Mouse (Mus musculus): Measurements from ENCODE around the gene Coro2a. TPM values are rescaled to one million over a fixed set of nuclear protein-coding genes. Genes with fewer than 3 reads are reported as not detected.

Gene Coro2a
- polyA plus RNA-seq, 1 experiment from 2014 or later, result 6.8 TPM

DNA sequence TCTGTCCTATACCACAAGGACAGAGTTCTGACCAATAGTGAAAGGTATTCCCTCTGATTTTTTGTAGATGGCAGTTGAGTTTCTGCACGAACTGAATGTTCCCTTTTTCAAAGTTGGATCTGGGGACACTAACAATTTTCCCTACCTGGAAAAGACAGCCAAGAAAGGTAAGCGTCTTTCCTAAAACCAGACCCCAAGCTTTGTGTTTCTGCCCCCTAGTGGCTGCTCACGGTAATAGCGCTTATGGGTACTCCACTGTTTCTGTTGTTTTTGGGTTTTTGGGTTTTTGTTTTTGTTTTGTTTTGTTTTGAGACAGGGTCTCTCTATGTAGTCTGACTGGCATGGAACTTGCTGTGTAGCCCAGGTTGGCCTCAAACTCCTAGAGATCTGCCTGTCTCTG is 103.0 kb downstream of the Coro2a start:
- no peak overlapping the region for H3K4me2 ChIP-seq (replicated peaks; ENCODE audit: low read depth, low read length)
- no peak overlapping the region for H3K27ac ChIP-seq (ENCODE audit: low read depth, low read length)
- peaks cover 62% of the 10 kb centered on the region for H3K36me3 ChIP-seq (ENCODE audit: control insufficient read depth, insufficient read depth, low read length)
- H3K9ac ChIP-seq (ENCODE audit: low read depth, low read length), result no peak overlapping the region
- ATAC-seq (ENCODE audit: low FRiP score, low TSS enrichment), result no peak
- H3K9me3 ChIP-seq (ENCODE audit: control insufficient read depth, low read length), result no peaks in the 10 kb centered on the region
- no peak overlapping the region for H3K4me3 ChIP-seq (ENCODE audit: low read length)
- no peaks in the 10 kb centered on the region for H3K4me1 ChIP-seq (ENCODE audit: control insufficient read depth, insufficient read depth, low read length)
- H3K27me3 ChIP-seq (ENCODE audit: control insufficient read depth, insufficient read depth, low read length), result no peaks in the 10 kb centered on the region
- 20% methylated on average over 4 of the region's 4 CpGs for WGBS

GRCm38 (mm10) chr4:46498511-46498910 is 103.5 kb downstream of the Coro2a start:
- Histone ChIP-seq H3K9ac (ENCODE audit: low read depth, low read length) (no peak overlapping the region), H3K4me1 (ENCODE audit: control insufficient read depth, insufficient read depth, low read length) (no peaks in the 10 kb centered on the region), H3K9me3 (ENCODE audit: control insufficient read depth, low read length) (no peaks in the 10 kb centered on the region), H3K27ac (ENCODE audit: low read depth, low read length) (no peak overlapping the region), H3K27me3 (ENCODE audit: control insufficient read depth, insufficient read depth, low read length) (no peaks in the 10 kb centered on the region), H3K4me3 (ENCODE audit: low read length) (no peak overlapping the region), H3K36me3 (ENCODE audit: control insufficient read depth, insufficient read depth, low read length) (peaks cover 62% of the 10 kb centered on the region), H3K4me2 (replicated peaks; ENCODE audit: low read depth, low read length) (no peak overlapping the region)
- ATAC-seq (ENCODE audit: low FRiP score, low TSS enrichment), result no peak
- WGBS, result 60% methylated on average over 3 of the region's 3 CpGs

DNA sequence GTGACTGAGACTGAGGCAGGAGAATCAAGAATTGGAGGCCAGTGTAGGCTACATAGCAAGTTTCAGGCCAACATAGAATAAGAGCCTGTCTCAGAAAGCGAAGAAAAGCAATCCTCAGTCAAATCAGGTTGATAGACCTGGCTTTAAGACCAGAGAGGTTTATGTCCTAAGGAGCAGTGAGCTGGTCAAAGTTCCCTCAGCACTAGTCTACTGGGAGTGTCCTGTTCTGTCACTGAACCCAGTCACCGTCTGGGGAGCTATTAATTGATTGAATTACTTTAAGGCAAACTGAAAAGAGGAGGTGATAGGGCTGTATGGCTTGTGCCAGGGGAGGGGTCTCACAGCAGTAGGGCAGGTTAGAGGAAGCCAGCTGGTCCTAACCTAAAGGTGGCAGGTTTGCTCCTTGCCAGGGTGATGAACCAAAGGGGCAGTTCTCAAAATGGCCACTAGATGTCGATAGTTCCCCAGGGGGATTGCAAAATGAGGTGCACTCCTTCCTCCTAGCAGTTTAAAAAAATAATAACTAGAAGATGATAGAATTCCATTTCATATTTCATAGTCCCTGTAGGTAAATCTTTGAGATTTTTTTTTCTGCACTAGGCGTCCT is 104.6 kb downstream of the Coro2a start:
- no peak overlapping the region for H3K9ac ChIP-seq (ENCODE audit: low read depth, low read length)
- H3K9me3 ChIP-seq (ENCODE audit: control insufficient read depth, low read length), result no peaks in the 10 kb centered on the region
- H3K27me3 ChIP-seq (ENCODE audit: control insufficient read depth, insufficient read depth, low read length), result no peaks in the 10 kb centered on the region
- 44% methylated on average over 4 of the region's 4 CpGs for WGBS
- H3K4me1 ChIP-seq (ENCODE audit: control insufficient read depth, insufficient read depth, low read length), result no peaks in the 10 kb centered on the region
- no peak overlapping the region for H3K4me2 ChIP-seq (replicated peaks; ENCODE audit: low read depth, low read length)
- H3K36me3 ChIP-seq (ENCODE audit: control insufficient read depth, insufficient read depth, low read length), result peaks cover 65% of the 10 kb centered on the region
- H3K4me3 ChIP-seq (ENCODE audit: low read length), result no peak overlapping the region
- H3K27ac ChIP-seq (ENCODE audit: low read depth, low read length), result no peak overlapping the region
- ATAC-seq (ENCODE audit: low FRiP score, low TSS enrichment), result peak; percentile 63; the same call in 1 of the 2 replicates

- Histone ChIP-seq H3K27ac (ENCODE audit: low read depth, low read length) (no peak overlapping the region), H3K4me3 (ENCODE audit: low read length) (no peak overlapping the region), H3K36me3 (ENCODE audit: control insufficient read depth, insufficient read depth, low read length) (peaks cover 47% of the 10 kb centered on the region), H3K9me3 (ENCODE audit: control insufficient read depth, low read length) (no peaks in the 10 kb centered on the region), H3K4me2 (replicated peaks; ENCODE audit: low read depth, low read length) (no peak overlapping the region), H3K27me3 (ENCODE audit: control insufficient read depth, insufficient read depth, low read length) (no peaks in the 10 kb centered on the region), H3K9ac (ENCODE audit: low read depth, low read length) (no peak overlapping the region), H3K4me1 (ENCODE audit: control insufficient read depth, insufficient read depth, low read length) (no peaks in the 10 kb centered on the region)
- ATAC-seq (ENCODE audit: low FRiP score, low TSS enrichment), result no peak
- WGBS, result 58% methylated on average over 12 of the region's 12 CpGs
Observed at GRCm38 (mm10) chr4:46495543-46495942, 106.5 kb downstream of the Coro2a start.

DNA sequence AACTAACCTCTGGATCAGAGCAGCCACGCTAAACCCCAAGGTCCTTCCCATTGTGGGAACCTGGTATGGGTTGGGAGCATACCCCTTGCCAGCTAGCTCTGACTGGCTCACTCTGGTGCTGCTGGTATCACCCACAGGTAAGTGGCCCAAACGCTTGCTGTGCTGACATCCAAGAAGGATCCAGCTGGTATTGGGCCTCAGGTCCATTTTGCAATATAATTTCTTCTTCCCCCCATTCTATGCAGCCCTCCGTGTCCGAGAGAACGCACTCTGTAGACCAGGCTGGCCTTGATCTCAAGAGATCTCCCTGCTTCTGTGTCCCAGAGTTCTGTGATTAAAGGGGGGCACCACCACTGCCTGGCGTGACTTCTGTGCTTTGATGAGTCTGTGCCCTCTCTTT is 108.9 kb downstream of the Coro2a start:
- Histone ChIP-seq H3K27ac (ENCODE audit: low read depth, low read length) (no peak overlapping the region), H3K9ac (ENCODE audit: low read depth, low read length) (no peak overlapping the region), H3K9me3 (ENCODE audit: control insufficient read depth, low read length) (no peaks in the 10 kb centered on the region), H3K4me1 (ENCODE audit: control insufficient read depth, insufficient read depth, low read length) (no peaks in the 10 kb centered on the region), H3K36me3 (ENCODE audit: control insufficient read depth, insufficient read depth, low read length) (peaks cover 33% of the 10 kb centered on the region), H3K27me3 (ENCODE audit: control insufficient read depth, insufficient read depth, low read length) (no peaks in the 10 kb centered on the region), H3K4me2 (replicated peaks; ENCODE audit: low read depth, low read length) (no peak overlapping the region), H3K4me3 (ENCODE audit: low read length) (no peak overlapping the region)
- no peak for ATAC-seq (ENCODE audit: low FRiP score, low TSS enrichment)
- WGBS, result 98% methylated on average over 6 of the region's 6 CpGs

GRCm38 (mm10) chr4:46489028-46489925 is 112.7 kb downstream of the Coro2a start, which contains the start of gene Nans:
Gene Nans, plus strand, starts transcription at chr4:46489248.
- no peaks in the 10 kb centered on the region for H3K27me3 ChIP-seq (ENCODE audit: control insufficient read depth, insufficient read depth, low read length)
- peak; percentile 97 for ATAC-seq (ENCODE audit: low FRiP score, low TSS enrichment)
- peaks cover 8% of the 10 kb centered on the region; the same call in 1 of the 2 replicates for H3K4me1 ChIP-seq (ENCODE audit: control insufficient read depth, insufficient read depth, low read length)
- H3K4me2 ChIP-seq (replicated peaks; ENCODE audit: low read depth, low read length), result peak within 1 kb of the TSS; percentile 87
- peak within 1 kb of the TSS; percentile 80 for H3K9ac ChIP-seq (ENCODE audit: low read depth, low read length)
- H3K4me3 ChIP-seq (ENCODE audit: low read length), result peak within 1 kb of the TSS; percentile 85
- H3K36me3 ChIP-seq (ENCODE audit: control insufficient read depth, insufficient read depth, low read length), result peaks cover 17% of the 10 kb centered on the region
- H3K27ac ChIP-seq (ENCODE audit: low read depth, low read length), result peak within 1 kb of the TSS; percentile 51
- no peaks in the 10 kb centered on the region for H3K9me3 ChIP-seq (ENCODE audit: control insufficient read depth, low read length)
- under 1% methylated on average over 58 of the region's 58 CpGs for WGBS

GRCm38 (mm10) chr4:46487348-46487747 is 114.7 kb downstream of the Coro2a start:
- Histone ChIP-seq H3K9ac (ENCODE audit: low read depth, low read length) (no peak overlapping the region), H3K27me3 (ENCODE audit: control insufficient read depth, insufficient read depth, low read length) (no peaks in the 10 kb centered on the region)
- WGBS, result 89% methylated on average over 5 of the region's 5 CpGs

More at GRCm38 (mm10) chr4:46487348-46487747, 114.7 kb downstream of the Coro2a start:
- H3K9me3 ChIP-seq (ENCODE audit: control insufficient read depth, low read length), result no peaks in the 10 kb centered on the region
- no peak overlapping the region for H3K4me3 ChIP-seq (ENCODE audit: low read length)
- no peaks in the 10 kb centered on the region for H3K36me3 ChIP-seq (ENCODE audit: control insufficient read depth, insufficient read depth, low read length)
- no peak overlapping the region for H3K4me2 ChIP-seq (replicated peaks; ENCODE audit: low read depth, low read length)
- no peak overlapping the region for H3K27ac ChIP-seq (ENCODE audit: low read depth, low read length)
- peaks cover 8% of the 10 kb centered on the region; the same call in 1 of the 2 replicates for H3K4me1 ChIP-seq (ENCODE audit: control insufficient read depth, insufficient read depth, low read length)
- no peak for ATAC-seq (ENCODE audit: low FRiP score, low TSS enrichment)

Measured in kidney, embryonic 14.5 days (tissue).